Mouse (Mus musculus) bone marrow macrophage, adult 2 months (primary cell): ENCODE results near the gene Zfp771.

Source experiments
- CTCF ChIP-seq: IDR thresholded peaks from 2 replicates; pipeline ENCODE4 v1.5.1; 2012; ENCODE audit warnings: low read depth, mild to moderate bottlenecking, low read length, moderate library complexity
- POLR2A ChIP-seq: IDR thresholded peaks from 2 replicates; pipeline ENCODE4 v1.6.1; 2012; ENCODE audit warnings: mild to moderate bottlenecking, low read depth, low read length, borderline replicate concordance

- TF ChIP-seq CTCF, result no peak
- TF ChIP-seq POLR2A, result no peak
These were observed 11.9 kb downstream of the Zfp771 start for GRCm38 (mm10) chr7:127255965-127256364.
